Mouse (Mus musculus) bone marrow macrophage, adult 2 months (primary cell): Measurements from ENCODE around the gene Teddm1a.

Experiments used
- CTCF ChIP-seq: IDR thresholded peaks from 2 replicates; pipeline ENCODE4 v1.5.1; 2012; ENCODE audit warnings: low read depth, mild to moderate bottlenecking, low read length, moderate library complexity
- POLR2A ChIP-seq: IDR thresholded peaks from 2 replicates; pipeline ENCODE4 v1.6.1; 2012; ENCODE audit warnings: mild to moderate bottlenecking, low read depth, low read length, borderline replicate concordance

DNA sequence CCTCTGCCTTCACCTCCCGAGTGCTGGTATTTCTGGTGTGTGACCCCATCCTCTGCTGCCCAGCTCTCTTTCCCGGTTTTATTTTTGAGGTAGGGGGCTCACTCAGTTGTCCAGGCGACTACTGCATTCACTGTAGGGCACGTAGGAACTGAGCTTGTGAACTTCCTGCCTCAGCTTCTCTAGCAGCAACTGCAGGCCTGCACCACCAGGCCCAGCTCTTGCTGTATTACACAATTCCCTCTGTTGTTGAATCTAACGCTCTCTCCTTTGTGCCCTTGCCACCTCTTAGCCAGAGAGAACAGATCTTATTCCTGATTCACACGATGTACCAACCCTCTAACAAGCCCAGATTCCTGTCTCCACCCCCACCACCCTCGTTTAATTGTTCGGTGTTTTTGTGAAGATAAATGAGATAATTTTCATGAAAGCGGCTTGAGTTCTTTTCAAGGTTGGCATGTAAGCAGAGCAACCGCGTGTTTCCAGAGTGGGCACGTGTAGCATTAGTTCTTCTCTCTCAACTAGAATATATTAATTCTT lies 44.4 kb downstream of the Teddm1a start:
- TF ChIP-seq CTCF (no peak), POLR2A (no peak)
